Mouse (Mus musculus): ENCODE results near the gene Kcnip2. TPM values are rescaled to one million over a fixed set of nuclear protein-coding genes. Genes with fewer than 3 reads are reported as not detected.

Gene Kcnip2
- polyA plus RNA-seq, 1 experiment from 2014 or later, result 2.4 TPM

DNA sequence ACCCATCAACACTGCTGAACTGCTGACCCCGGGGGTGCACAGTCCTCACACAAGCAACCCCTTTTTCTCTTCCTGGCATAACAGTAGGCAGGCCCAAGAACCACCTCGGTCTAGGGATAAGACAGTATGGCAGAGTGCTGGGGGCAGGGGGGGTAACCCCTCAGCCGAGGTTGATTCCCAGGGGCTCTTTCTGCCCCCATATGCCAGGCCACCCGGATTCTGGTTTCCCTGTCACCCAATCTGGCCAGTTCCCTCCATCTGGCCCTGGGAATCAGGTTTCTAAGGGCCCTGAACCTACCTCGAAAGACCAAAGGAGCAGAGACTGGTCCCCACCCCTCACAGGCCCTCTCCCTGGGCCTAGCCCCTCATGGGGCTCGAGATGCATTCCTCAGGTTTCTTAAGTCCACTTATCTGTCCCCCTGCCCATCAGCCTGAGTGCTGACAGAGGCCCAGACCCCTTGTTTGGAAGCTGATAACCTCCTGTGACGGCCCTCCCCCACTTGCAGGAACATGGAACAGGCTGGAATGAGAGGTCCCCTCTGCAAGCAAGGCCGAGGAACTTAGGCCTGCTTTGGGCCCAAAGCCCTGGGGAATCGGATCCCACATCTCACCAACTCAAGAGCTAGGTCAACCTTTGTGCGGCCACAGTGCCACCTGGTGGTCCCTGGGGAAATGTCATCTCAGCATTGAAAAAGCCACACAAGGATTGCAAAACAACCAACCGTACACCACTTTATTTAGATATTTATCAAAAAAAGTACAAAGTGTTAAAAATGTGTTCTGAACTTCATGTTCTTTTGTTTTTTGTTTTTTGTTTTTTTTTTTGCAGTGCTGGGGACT is 68.6 kb downstream of the Kcnip2 start:
- 24% methylated on average over 11 of the region's 11 CpGs for WGBS (ENCODE audit: insufficient replicate concordance)
- peaks cover 54% of the 10 kb centered on the region for H3K4me1 ChIP-seq (replicated peaks)
- H3K9me3 ChIP-seq (replicated peaks), result no peaks in the 10 kb centered on the region
- no peak for ATAC-seq (ENCODE audit: insufficient read depth)
- H3K36me3 ChIP-seq (replicated peaks), result peaks cover 24% of the 10 kb centered on the region
- H3K27me3 ChIP-seq, result peaks cover 45% of the 10 kb centered on the region
- H3K4me3 ChIP-seq (replicated peaks), result no peak overlapping the region
- no peak overlapping the region for H3K4me2 ChIP-seq
- H3K9ac ChIP-seq, result no peak overlapping the region
- H3K27ac ChIP-seq (replicated peaks), result no peak overlapping the region

DNA sequence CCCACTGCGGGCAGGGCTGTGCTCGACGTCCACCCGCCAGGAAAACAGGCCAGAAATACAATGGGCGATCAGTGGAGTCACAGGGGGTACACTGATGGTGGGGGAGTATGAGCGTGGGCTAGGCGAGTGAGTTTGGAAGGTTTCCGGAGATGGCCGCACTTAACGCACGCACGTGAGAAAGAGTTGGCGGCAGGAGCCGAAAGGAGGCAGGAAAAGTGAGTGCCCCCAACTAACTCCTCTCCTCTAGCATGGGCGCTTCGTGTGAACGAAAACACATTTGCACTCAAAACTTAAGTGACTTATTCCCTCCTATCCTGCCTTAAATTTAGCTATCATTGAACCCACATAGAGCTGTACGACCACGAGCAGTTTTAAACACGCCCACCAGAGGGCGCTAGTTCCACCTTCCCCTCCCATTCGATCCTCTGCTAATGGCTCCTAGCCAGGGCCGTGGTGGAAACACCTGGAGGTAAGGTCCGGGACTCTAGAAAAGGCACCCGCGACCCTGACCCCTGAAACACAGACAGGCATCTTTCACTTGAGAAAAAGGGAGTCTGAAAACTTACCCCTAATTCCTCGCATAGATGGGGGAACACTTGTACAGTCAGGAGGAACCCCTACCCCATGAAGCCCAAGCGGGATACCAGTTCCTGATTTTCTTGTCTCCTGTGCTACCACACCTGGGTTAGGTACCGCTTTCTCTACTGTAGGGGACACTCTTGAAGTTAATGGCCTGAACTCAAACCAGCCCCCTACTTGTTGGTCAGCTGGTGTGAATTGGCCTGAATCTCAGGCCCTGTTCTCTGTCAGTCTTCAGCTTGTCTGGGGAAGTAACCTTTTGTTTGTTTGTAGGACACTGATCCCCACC is 69.5 kb downstream of the Kcnip2 start:
- Histone ChIP-seq H3K9me3 (replicated peaks) (no peaks in the 10 kb centered on the region), H3K4me3 (replicated peaks) (0 out of 2 replicates have a peak overlapping the region, but pooled peaks have one; percentile 7), H3K36me3 (replicated peaks) (peaks cover 15% of the 10 kb centered on the region), H3K9ac (no peak overlapping the region), H3K4me2 (peak overlapping the region; percentile 29), H3K27ac (replicated peaks) (no peak overlapping the region), H3K4me1 (replicated peaks) (peaks cover 61% of the 10 kb centered on the region), H3K27me3 (peaks cover 54% of the 10 kb centered on the region)
- ATAC-seq (ENCODE audit: insufficient read depth), result no peak
- WGBS (ENCODE audit: insufficient replicate concordance), result 10% methylated on average over 29 of the region's 29 CpGs

DNA sequence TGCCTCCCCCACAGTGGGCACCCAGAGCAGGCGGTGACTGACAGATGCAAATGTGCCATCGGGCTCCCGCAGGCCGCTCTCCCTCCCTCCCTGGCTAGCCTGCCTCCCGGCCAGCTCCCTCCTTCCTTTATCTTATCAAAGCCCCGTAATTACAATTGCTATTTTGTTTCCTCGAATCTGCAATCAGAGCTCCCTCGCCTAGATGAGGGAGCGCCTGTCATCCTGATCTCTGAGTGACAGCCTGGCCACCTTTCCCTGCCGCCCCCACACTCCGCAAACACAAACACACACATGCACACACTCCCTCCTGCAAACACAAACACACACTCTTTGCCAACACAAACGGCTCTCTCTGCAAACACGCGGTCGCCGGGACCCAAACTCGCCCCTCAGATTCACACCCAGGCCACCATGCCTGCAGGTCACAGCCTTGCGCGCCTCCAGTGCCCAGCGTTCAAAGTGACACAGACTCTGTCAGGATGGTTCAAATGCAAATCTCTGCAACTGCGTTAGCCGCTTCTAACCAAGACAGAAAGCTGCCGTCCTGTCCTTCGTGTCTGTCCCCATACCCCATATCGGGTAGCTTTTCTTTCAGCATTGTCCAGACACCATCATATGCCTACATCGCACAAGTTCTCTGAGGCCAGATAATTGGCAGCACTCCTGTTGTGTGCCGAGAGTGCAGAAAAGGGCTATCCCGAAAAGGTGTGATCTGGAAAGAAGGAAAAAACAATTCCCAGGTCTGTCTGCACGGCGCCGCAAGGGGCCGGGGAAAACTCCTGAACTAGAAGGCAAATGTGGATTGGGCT is 70.3 kb downstream of the Kcnip2 start:
- H3K9ac ChIP-seq, result no peak overlapping the region
- H3K27me3 ChIP-seq, result peaks cover 62% of the 10 kb centered on the region
- no peaks in the 10 kb centered on the region for H3K9me3 ChIP-seq (replicated peaks)
- ATAC-seq (ENCODE audit: insufficient read depth), result no peak
- H3K36me3 ChIP-seq (replicated peaks), result peaks cover 8% of the 10 kb centered on the region
- 0 out of 2 replicates have a peak overlapping the region, but pooled peaks have one; percentile 7 for H3K4me3 ChIP-seq (replicated peaks)
- H3K4me2 ChIP-seq, result peak overlapping the region; percentile 29
- peaks cover 59% of the 10 kb centered on the region for H3K4me1 ChIP-seq (replicated peaks)
- H3K27ac ChIP-seq (replicated peaks), result no peak overlapping the region
- 6% methylated on average over 32 of the region's 32 CpGs for whole genome bisulfite sequencing (ENCODE audit: insufficient replicate concordance)

DNA sequence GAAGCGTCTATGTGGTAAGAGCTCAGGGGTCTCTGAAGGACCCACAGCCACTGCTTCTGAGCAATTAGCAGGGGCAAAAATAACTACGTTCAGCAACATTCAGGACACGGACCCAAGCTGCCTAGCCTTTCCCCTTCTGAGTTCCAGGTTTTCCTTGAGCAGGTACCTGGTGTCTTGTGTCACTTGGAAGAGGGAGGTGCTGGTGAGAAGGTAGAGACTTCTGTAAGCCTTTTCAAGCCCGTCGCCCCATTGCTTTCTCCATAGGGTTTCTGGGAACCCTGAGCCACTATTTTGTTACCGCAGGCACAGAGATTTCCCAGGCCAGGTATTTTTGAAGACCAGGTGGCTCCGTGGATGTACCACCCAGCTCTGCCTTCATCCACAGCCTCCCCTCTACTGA is 72.2 kb downstream of the Kcnip2 start:
- peaks cover 81% of the 10 kb centered on the region for H3K27me3 ChIP-seq
- no peak overlapping the region for H3K4me3 ChIP-seq (replicated peaks)
- no peak overlapping the region for H3K4me2 ChIP-seq
- WGBS (ENCODE audit: insufficient replicate concordance), result 33% methylated on average over 7 of the region's 7 CpGs
- no peak overlapping the region for H3K9ac ChIP-seq
- H3K9me3 ChIP-seq (replicated peaks), result no peaks in the 10 kb centered on the region
- peaks cover 42% of the 10 kb centered on the region for H3K4me1 ChIP-seq (replicated peaks)
- H3K36me3 ChIP-seq (replicated peaks), result no peaks in the 10 kb centered on the region
- no peak for ATAC-seq (ENCODE audit: insufficient read depth)
- H3K27ac ChIP-seq (replicated peaks), result no peak overlapping the region

DNA sequence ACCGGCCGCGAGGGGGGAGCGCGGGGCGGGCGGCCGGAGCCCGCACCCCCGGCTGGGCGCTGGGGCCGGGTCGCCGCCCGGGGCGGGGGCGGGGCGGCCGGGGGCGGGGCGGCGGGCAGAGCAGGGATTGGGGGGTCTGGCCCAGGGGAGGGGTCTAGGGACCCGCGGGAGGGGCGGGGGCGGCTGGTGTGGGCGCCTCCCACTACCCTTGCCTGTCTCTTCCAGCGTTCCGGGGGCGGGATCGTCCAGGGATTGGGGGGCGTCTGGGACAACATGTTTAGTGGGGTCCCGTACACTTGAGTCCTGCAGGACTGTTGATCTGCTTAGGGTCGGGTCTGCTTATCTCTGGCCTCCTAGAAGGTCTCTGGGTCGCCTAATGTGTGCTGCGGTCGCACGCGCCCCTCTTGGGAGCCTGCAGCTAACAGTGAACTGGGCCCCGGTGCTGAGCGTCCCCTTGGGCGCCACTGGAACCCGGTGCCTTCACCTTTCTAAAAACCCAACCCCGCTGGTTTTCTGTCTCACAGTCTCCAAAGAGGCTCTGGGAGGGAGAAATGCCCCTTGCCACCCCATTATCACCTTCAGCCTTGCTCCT is 72.8 kb downstream of the Kcnip2 start:
- no peaks in the 10 kb centered on the region for H3K9me3 ChIP-seq (replicated peaks)
- H3K4me2 ChIP-seq, result peak overlapping the region; percentile 62
- peaks cover 37% of the 10 kb centered on the region for H3K4me1 ChIP-seq (replicated peaks)
- H3K36me3 ChIP-seq (replicated peaks), result no peaks in the 10 kb centered on the region
- no peak overlapping the region for H3K27ac ChIP-seq (replicated peaks)
- WGBS (ENCODE audit: insufficient replicate concordance), result under 1% methylated on average over 32 of the region's 44 CpGs
- H3K27me3 ChIP-seq, result peaks cover 87% of the 10 kb centered on the region
- no peak for ATAC-seq (ENCODE audit: insufficient read depth)
- H3K4me3 ChIP-seq (replicated peaks), result peak overlapping the region; percentile 39
- H3K9ac ChIP-seq, result no peak overlapping the region

DNA sequence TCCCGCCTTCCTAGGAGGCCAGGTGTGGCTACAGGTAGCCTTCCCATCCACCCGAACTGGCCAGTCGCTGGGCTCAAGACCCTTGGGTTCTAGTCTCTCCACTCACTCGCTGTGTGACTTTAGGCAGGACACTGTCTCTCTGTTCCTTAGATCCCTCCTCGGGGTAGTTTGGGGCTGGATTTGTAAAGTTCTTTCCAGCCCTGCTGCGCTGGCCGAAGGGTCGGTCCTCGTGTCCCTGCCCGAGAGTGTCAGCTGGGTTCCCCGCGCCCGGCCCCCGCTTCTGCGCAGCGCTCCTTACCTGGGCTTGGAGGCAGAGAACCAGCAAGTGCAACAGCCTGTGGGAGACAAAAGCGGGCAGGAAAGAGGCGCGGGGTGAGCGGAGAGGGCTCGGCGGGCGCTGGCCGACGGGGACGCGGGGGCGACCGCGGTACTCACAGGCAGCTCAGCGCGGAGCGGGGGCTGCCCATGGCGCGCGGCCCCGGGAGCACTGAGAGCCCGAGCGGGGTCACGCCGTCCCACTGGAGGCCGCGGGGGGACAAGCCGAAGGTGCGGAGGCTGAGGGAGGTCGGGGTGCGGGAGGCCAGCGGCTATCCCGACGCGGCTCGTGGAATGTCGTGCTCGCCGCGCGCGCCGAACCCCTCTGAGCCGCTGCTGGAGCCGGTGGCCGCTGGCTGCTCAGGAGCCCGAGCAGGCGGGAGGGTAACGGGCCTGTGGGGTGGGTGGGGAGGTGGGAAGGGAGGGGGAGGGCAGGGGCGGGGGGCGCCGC is 73.5 kb downstream of the Kcnip2 start, which contains the start of gene Fgf8:
Gene Fgf8 (minus strand): TSS at position 698 of the 766 bp plus-strand sequence.
- no peak within 1 kb of the TSS for H3K9ac ChIP-seq
- peaks cover 93% of the 10 kb centered on the region for H3K27me3 ChIP-seq
- ATAC-seq (ENCODE audit: insufficient read depth), result no peak

More for the DNA sequence above, 73.5 kb downstream of the Kcnip2 start, which contains the start of gene Fgf8:
- H3K4me3 ChIP-seq (replicated peaks), result peak within 1 kb of the TSS; percentile 39
- no peak within 1 kb of the TSS for H3K27ac ChIP-seq (replicated peaks)
- H3K9me3 ChIP-seq (replicated peaks), result no peaks in the 10 kb centered on the region
- peak within 1 kb of the TSS; percentile 62 for H3K4me2 ChIP-seq
- WGBS (ENCODE audit: insufficient replicate concordance), result 2% methylated on average over 63 of the region's 68 CpGs
- H3K4me1 ChIP-seq (replicated peaks), result peaks cover 36% of the 10 kb centered on the region
- H3K36me3 ChIP-seq (replicated peaks), result no peaks in the 10 kb centered on the region

Other genes starting within 250 kb of the Kcnip2 start
- 2.4 and 3.5 TPM in 2 replicates for gene Fbxw4, start 155.7 kb downstream of the Kcnip2 start, polyA plus RNA-seq (2015; fragmentation: Nextera tagmentation; extraction: Ambion mirVana)
- not detected in 2 replicates for gene Fgf8, start 73.1 kb downstream of the Kcnip2 start, polyA plus RNA-seq (2015; fragmentation: Nextera tagmentation; extraction: Ambion mirVana)
- 5.8 and 6.4 TPM in 2 replicates for gene Npm3, start 66.5 kb downstream of the Kcnip2 start, polyA plus RNA-seq (2015; fragmentation: Nextera tagmentation; extraction: Ambion mirVana)
- gene Mgea5, start 32.2 kb downstream of the Kcnip2 start, polyA plus RNA-seq (2015; fragmentation: Nextera tagmentation; extraction: Ambion mirVana), result 16.9 and 20.2 TPM in 2 replicates
- 4.0 and 4.1 TPM in 2 replicates for gene Armh3, start 182.4 kb upstream of the Kcnip2 start, polyA plus RNA-seq (2015; fragmentation: Nextera tagmentation; extraction: Ambion mirVana)
- 3.0 and 3.2 TPM in 2 replicates for gene Hps6, start 187.4 kb upstream of the Kcnip2 start, polyA plus RNA-seq (2015; fragmentation: Nextera tagmentation; extraction: Ambion mirVana)
- gene Pprc1, start 228.8 kb upstream of the Kcnip2 start, polyA plus RNA-seq (2015; fragmentation: Nextera tagmentation; extraction: Ambion mirVana), result 15.7 and 17.0 TPM in 2 replicates
- gene Ldb1, start 229.2 kb upstream of the Kcnip2 start, polyA plus RNA-seq (2015; fragmentation: Nextera tagmentation; extraction: Ambion mirVana), result 27.0 and 31.2 TPM in 2 replicates